Mouse (Mus musculus): Measurements from ENCODE around the gene Fibcd1.

DNA sequence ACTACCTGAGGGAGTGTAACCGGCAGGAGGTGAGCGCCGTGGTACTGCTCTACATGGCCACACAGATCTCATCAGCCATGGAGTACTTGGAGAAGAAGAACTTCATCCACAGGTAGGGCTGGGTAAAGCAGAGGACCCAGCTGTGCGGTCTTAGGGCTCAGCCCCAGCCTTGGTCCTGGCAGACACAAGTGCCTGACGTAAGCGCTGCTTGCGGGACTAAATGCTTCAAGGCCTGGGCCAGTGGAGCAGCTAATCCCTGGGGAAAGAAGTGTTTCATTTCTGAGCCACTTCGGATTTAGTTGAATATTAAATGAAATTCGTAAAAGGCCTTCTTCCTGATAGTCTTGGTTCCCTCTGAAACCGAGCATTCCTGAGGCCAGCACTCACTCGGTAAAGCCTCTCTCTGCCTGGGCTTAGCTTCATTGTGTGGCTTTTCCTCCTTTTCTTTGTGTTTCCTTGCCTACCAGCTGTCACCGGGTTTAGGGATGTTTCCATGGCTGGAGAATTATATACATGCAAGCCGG lies 55.0 kb downstream of the Fibcd1 start:
- TF ChIP-seq CTCF (IDR thresholded peaks at IDR 0.05; ENCODE audit: control insufficient read depth, insufficient read depth, insufficient read length) (no peak), MAX (IDR thresholded peaks at IDR 0.05) (no peak), USF1 (IDR thresholded peaks at IDR 0.05; ENCODE audit: low read depth) (no peak), MYOG (IDR thresholded peaks at IDR 0.05; ENCODE audit: control insufficient read depth, extremely low read depth, insufficient read length) (no peak), CEBPB (IDR thresholded peaks at IDR 0.05; ENCODE audit: low read depth) (no peak), MYOD1 (IDR thresholded peaks at IDR 0.05; ENCODE audit: control insufficient read depth, insufficient read length, low read depth) (no peak)
